Mouse (Mus musculus) embryonic facial prominence, embryonic 12.5 days (tissue): ENCODE data around the gene Hmgn5. TPM values are rescaled to one million over a fixed set of nuclear protein-coding genes. Genes with fewer than 3 reads are reported as not detected.

Experiments
- ATAC-seq: fragments of 200-750 bp; cut with Nextera tagmentation; 2 replicates; pipeline ENCODE4 v1.8.0; 2017; ENCODE audit not compliant: insufficient number of reproducible peaks, insufficient read depth, low FRiP score, low TSS enrichment
- H3K27ac ChIP-seq: fragments of 300-500 bp; sonication (generic); 2 replicates; pipeline ENCODE4 v1.5.1; 2016; ENCODE audit warnings: mild to moderate bottlenecking
- H3K27me3 ChIP-seq: fragments of 300-500 bp; sonication (generic); 2 replicates; pipeline ENCODE4 v1.6.1; 2016; ENCODE audit warnings: mild to moderate bottlenecking, moderate library complexity
- H3K36me3 ChIP-seq: fragments of 300-500 bp; sonication (generic); 2 replicates; pipeline ENCODE4 v1.6.1; 2016; ENCODE audit warnings: mild to moderate bottlenecking
- H3K4me1 ChIP-seq: fragments of 300-500 bp; sonication (generic); 2 replicates; pipeline ENCODE4 v1.6.1; 2016
- H3K4me2 ChIP-seq: fragments of 300-500 bp; sonication (generic); replicated peaks from 2 replicates; pipeline ENCODE4 v1.6.1; 2016; ENCODE audit warnings: mild to moderate bottlenecking, moderate library complexity
- H3K4me3 ChIP-seq: fragments of 300-500 bp; sonication (generic); 2 replicates; pipeline ENCODE4 v1.5.1; 2016; ENCODE audit warnings: mild to moderate bottlenecking
- H3K9ac ChIP-seq: fragments of 300-500 bp; sonication (generic); 2 replicates; pipeline ENCODE4 v1.6.1; 2016; ENCODE audit warnings: mild to moderate bottlenecking, moderate library complexity
- H3K9me3 ChIP-seq: fragments of 300-500 bp; sonication (generic); 2 replicates; pipeline ENCODE4 v1.6.1; 2016; ENCODE audit warnings: mild to moderate bottlenecking, moderate library complexity
- WGBS: fragments of 180-500 bp; shearing (Covaris S2); methylation state at CpG from one replicate; pipeline ENCODE4 v1.1.7; 2016; 5-methylcytosine and 5-hydroxymethylcytosine counted together
- polyA plus RNA-seq: library from polyadenylated mRNA; unstranded; fragments of >200 nt; fragmentation: Nextera tagmentation; extraction: Ambion mirVana; gene quantifications from 2 replicates; pipeline ENCODE4 v1.2.1, GENCODE M21; 2016

Hmgn5 gene
- 23.8 and 26.5 TPM in 2 replicates for polyA plus RNA-seq

- no peaks in the 10 kb centered on the region for H3K4me1 ChIP-seq
- peak; percentile 99 for ATAC-seq
- no peaks in the 10 kb centered on the region for H3K27me3 ChIP-seq
- peak within 1 kb of the TSS; percentile 42 for H3K4me3 ChIP-seq
- 28% methylated on average over 25 of the region's 25 CpGs for WGBS
- no peaks in the 10 kb centered on the region for H3K36me3 ChIP-seq
- H3K27ac ChIP-seq, result peak within 1 kb of the TSS; percentile 60
- H3K9me3 ChIP-seq, result no peaks in the 10 kb centered on the region
- H3K9ac ChIP-seq, result peak within 1 kb of the TSS; percentile 44
- H3K4me2 ChIP-seq, result peak within 1 kb of the TSS; percentile 52
Observed at GRCm38 (mm10) chrX:109013283-109013682, at the start of gene Hmgn5. Gene Hmgn5, minus strand, starts transcription at chrX:109013404.

GRCm38 (mm10) chrX:109047773-109048172 lies 34.6 kb upstream of the Hmgn5 start:
- Histone ChIP-seq H3K4me3 (no peak overlapping the region), H3K27ac (no peak overlapping the region), H3K9ac (no peak overlapping the region), H3K4me1 (no peaks in the 10 kb centered on the region), H3K36me3 (no peaks in the 10 kb centered on the region), H3K4me2 (no peak overlapping the region), H3K27me3 (no peaks in the 10 kb centered on the region), H3K9me3 (no peaks in the 10 kb centered on the region)
- WGBS, result 82% methylated on average over 1 of the region's 1 CpGs
- no peak for ATAC-seq

GRCm38 (mm10) chrX:109026224-109026623 lies 13.0 kb upstream of the Hmgn5 start:
- H3K4me1 ChIP-seq, result no peaks in the 10 kb centered on the region
- H3K4me3 ChIP-seq, result no peak overlapping the region
- H3K27ac ChIP-seq, result no peak overlapping the region
- H3K36me3 ChIP-seq, result no peaks in the 10 kb centered on the region
- no peaks in the 10 kb centered on the region for H3K27me3 ChIP-seq
- 80% methylated on average over 1 of the region's 1 CpGs for WGBS
- H3K9me3 ChIP-seq, result no peaks in the 10 kb centered on the region
- no peak overlapping the region for H3K4me2 ChIP-seq
- ATAC-seq, result no peak
- H3K9ac ChIP-seq, result no peak overlapping the region

GRCm38 (mm10) chrX:109020858-109021257 lies 7.7 kb upstream of the Hmgn5 start:
- H3K9ac ChIP-seq, result no peak overlapping the region
- H3K36me3 ChIP-seq, result no peaks in the 10 kb centered on the region
- no peaks in the 10 kb centered on the region for H3K9me3 ChIP-seq
- no peak overlapping the region for H3K4me3 ChIP-seq
- H3K4me1 ChIP-seq, result no peaks in the 10 kb centered on the region
- H3K27ac ChIP-seq, result no peak overlapping the region
- H3K4me2 ChIP-seq, result no peak overlapping the region
- H3K27me3 ChIP-seq, result no peaks in the 10 kb centered on the region
- no peak for ATAC-seq
- 47% methylated on average over 2 of the region's 2 CpGs for WGBS

GRCm38 (mm10) chrX:109014166-109014565 lies 962 bp upstream of the Hmgn5 start:
- Histone ChIP-seq H3K9me3 (no peaks in the 10 kb centered on the region), H3K4me1 (no peaks in the 10 kb centered on the region), H3K27me3 (no peaks in the 10 kb centered on the region), H3K36me3 (no peaks in the 10 kb centered on the region), H3K27ac (no peak overlapping the region), H3K4me3 (peak overlapping the region; percentile 42; the same call in 1 of the 2 replicates), H3K4me2 (peak overlapping the region; percentile 52), H3K9ac (no peak overlapping the region)
- ATAC-seq, result no peak
- WGBS, result 25% methylated on average over 4 of the region's 4 CpGs

GRCm38 (mm10) chrX:109013686-109014085 lies 482 bp upstream of the Hmgn5 start:
- Histone ChIP-seq H3K27me3 (no peaks in the 10 kb centered on the region), H3K4me3 (peak overlapping the region; percentile 42), H3K27ac (peak overlapping the region; percentile 60), H3K4me2 (peak overlapping the region; percentile 52), H3K9ac (peak overlapping the region; percentile 44; the same call in 1 of the 2 replicates), H3K9me3 (no peaks in the 10 kb centered on the region), H3K36me3 (no peaks in the 10 kb centered on the region), H3K4me1 (no peaks in the 10 kb centered on the region)
- WGBS, result 18% methylated on average over 17 of the region's 17 CpGs
- ATAC-seq, result peak; percentile 68

- 27% methylated on average over 23 of the region's 23 CpGs for WGBS
- no peaks in the 10 kb centered on the region for H3K9me3 ChIP-seq
- H3K9ac ChIP-seq, result peak overlapping the region; percentile 42
- no peaks in the 10 kb centered on the region for H3K4me1 ChIP-seq
- peak overlapping the region; percentile 52 for H3K4me2 ChIP-seq
- no peaks in the 10 kb centered on the region for H3K36me3 ChIP-seq
- peak; percentile 86 for ATAC-seq
- peak overlapping the region; percentile 46; the same call in 1 of the 2 replicates for H3K27ac ChIP-seq
- H3K27me3 ChIP-seq, result no peaks in the 10 kb centered on the region
- H3K4me3 ChIP-seq, result peak overlapping the region; percentile 42
Observed at GRCm38 (mm10) chrX:109012371-109013031, 703 bp downstream of the Hmgn5 start.

GRCm38 (mm10) chrX:109011611-109012185 lies 1.5 kb downstream of the Hmgn5 start:
- Histone ChIP-seq H3K4me2 (peak overlapping the region; percentile 52), H3K4me1 (no peaks in the 10 kb centered on the region), H3K9ac (no peak overlapping the region), H3K9me3 (no peaks in the 10 kb centered on the region), H3K4me3 (peak overlapping the region; percentile 42), H3K27ac (no peak overlapping the region), H3K36me3 (no peaks in the 10 kb centered on the region), H3K27me3 (no peaks in the 10 kb centered on the region)
- 27% methylated on average over 13 of the region's 13 CpGs for WGBS
- no peak for ATAC-seq

- no peak for ATAC-seq
- Histone ChIP-seq H3K4me2 (no peak overlapping the region), H3K4me1 (no peaks in the 10 kb centered on the region), H3K9me3 (no peaks in the 10 kb centered on the region), H3K36me3 (no peaks in the 10 kb centered on the region), H3K27ac (no peak overlapping the region), H3K27me3 (no peaks in the 10 kb centered on the region), H3K4me3 (no peak overlapping the region), H3K9ac (no peak overlapping the region)
- 72% methylated on average over 4 of the region's 4 CpGs for WGBS
Observed at GRCm38 (mm10) chrX:109001277-109001676, 11.9 kb downstream of the Hmgn5 start.

Other genes starting within 250 kb of the Hmgn5 start
- gene Brwd3, start 179.0 kb downstream of the Hmgn5 start, polyA plus RNA-seq, result 4.4 and 5.7 TPM in 2 replicates
- gene Sh3bgrl, start 82.0 kb upstream of the Hmgn5 start, polyA plus RNA-seq, result 178 and 193 TPM in 2 replicates
- gene Gm6377, start 183.4 kb upstream of the Hmgn5 start, polyA plus RNA-seq, result 0.09 TPM in 1 of 2 replicates, not detected in the other